Mouse (Mus musculus): ENCODE results near the gene Itm2c. TPM values are rescaled to one million over a fixed set of nuclear protein-coding genes. Genes with fewer than 3 reads are reported as not detected.

Gene Itm2c
- polyA plus RNA-seq, 1 experiment from 2014 or later, result 256 TPM

- no peak overlapping the region for H3K4me2 ChIP-seq (ENCODE audit: low read length)
- no peak overlapping the region for H3K9ac ChIP-seq (ENCODE audit: low read depth, low read length)
- H3K36me3 ChIP-seq (ENCODE audit: insufficient read depth, low read length), result no peaks in the 10 kb centered on the region
- TF ChIP-seq CTCF (IDR thresholded peaks at IDR 0.05; ENCODE audit: low read depth), result no peak
- H3K4me3 ChIP-seq (replicated peaks; ENCODE audit: low read depth, low read length), result no peak overlapping the region
- ATAC-seq (replicated peaks; ENCODE audit: low FRiP score, low read depth) (no peak), DNase-seq (ENCODE audit: low spot score) (no peak)
- H3K27ac ChIP-seq, result no peak overlapping the region
- no peaks in the 10 kb centered on the region for H3K4me1 ChIP-seq (replicated peaks; ENCODE audit: insufficient read depth, low read length)
- 91% methylated on average over 12 of the region's 12 CpGs for WGBS
- H3K27me3 ChIP-seq (ENCODE audit: insufficient read depth, low read length), result no peaks in the 10 kb centered on the region
- 0 out of 2 replicates have a peak, but pooled peaks cover 3% of the 10 kb centered on the region for H3K9me3 ChIP-seq (replicated peaks; ENCODE audit: low read length)
These were observed 12.1 kb upstream of the Itm2c start for GRCm38 (mm10) chr1:85882003-85882402.

GRCm38 (mm10) chr1:85887221-85887620 is 6.9 kb upstream of the Itm2c start:
- ATAC-seq (replicated peaks; ENCODE audit: low FRiP score, low read depth), result no peak
- H3K36me3 ChIP-seq (ENCODE audit: insufficient read depth, low read length), result no peaks in the 10 kb centered on the region
- no peak overlapping the region for H3K4me3 ChIP-seq (replicated peaks; ENCODE audit: low read depth, low read length)
- no peak overlapping the region for H3K4me2 ChIP-seq (ENCODE audit: low read length)
- no peak for DNase-seq (ENCODE audit: low spot score)
- no peaks in the 10 kb centered on the region for H3K9me3 ChIP-seq (replicated peaks; ENCODE audit: low read length)
- no peak for TF ChIP-seq CTCF (IDR thresholded peaks at IDR 0.05; ENCODE audit: low read depth)
- no peak overlapping the region for H3K27ac ChIP-seq
- H3K4me1 ChIP-seq (replicated peaks; ENCODE audit: insufficient read depth, low read length), result no peaks in the 10 kb centered on the region
- no peaks in the 10 kb centered on the region for H3K27me3 ChIP-seq (ENCODE audit: insufficient read depth, low read length)
- 86% methylated on average over 7 of the region's 7 CpGs for WGBS
- H3K9ac ChIP-seq (ENCODE audit: low read depth, low read length), result no peak overlapping the region

- Histone ChIP-seq H3K9ac (ENCODE audit: low read depth, low read length) (peak overlapping the region; percentile 83), H3K9me3 (replicated peaks; ENCODE audit: low read length) (no peaks in the 10 kb centered on the region), H3K27ac (peak overlapping the region; percentile 74), H3K27me3 (ENCODE audit: insufficient read depth, low read length) (no peaks in the 10 kb centered on the region), H3K4me1 (replicated peaks; ENCODE audit: insufficient read depth, low read length) (peaks cover 35% of the 10 kb centered on the region), H3K36me3 (ENCODE audit: insufficient read depth, low read length) (no peaks in the 10 kb centered on the region), H3K4me3 (replicated peaks; ENCODE audit: low read depth, low read length) (peak overlapping the region; percentile 83), H3K4me2 (ENCODE audit: low read length) (peak overlapping the region; percentile 83)
- WGBS, result 2% methylated on average over 30 of the region's 30 CpGs
- DNase-seq (ENCODE audit: low spot score), result peak; percentile 56
- TF ChIP-seq CTCF (IDR thresholded peaks at IDR 0.05; ENCODE audit: low read depth), result no peak
- peak; percentile 26 for ATAC-seq (replicated peaks; ENCODE audit: low FRiP score, low read depth)
These were observed 773 bp downstream of the Itm2c start for GRCm38 (mm10) chr1:85894748-85895360.

- Histone ChIP-seq H3K4me1 (replicated peaks; ENCODE audit: insufficient read depth, low read length) (peaks cover 40% of the 10 kb centered on the region), H3K9me3 (replicated peaks; ENCODE audit: low read length) (no peaks in the 10 kb centered on the region), H3K4me2 (ENCODE audit: low read length) (peak overlapping the region; percentile 83), H3K36me3 (ENCODE audit: insufficient read depth, low read length) (no peaks in the 10 kb centered on the region), H3K27me3 (ENCODE audit: insufficient read depth, low read length) (no peaks in the 10 kb centered on the region), H3K27ac (peak overlapping the region; percentile 74), H3K4me3 (replicated peaks; ENCODE audit: low read depth, low read length) (peak overlapping the region; percentile 83), H3K9ac (ENCODE audit: low read depth, low read length) (peak overlapping the region; percentile 83)
- ATAC-seq (replicated peaks; ENCODE audit: low FRiP score, low read depth), result peak; percentile 77
- DNase-seq (ENCODE audit: low spot score), result peak; percentile 84
- 3% methylated on average over 15 of the region's 15 CpGs for WGBS
- TF ChIP-seq CTCF (IDR thresholded peaks at IDR 0.05; ENCODE audit: low read depth), result peak; percentile 62
These were observed 1.3 kb downstream of the Itm2c start for GRCm38 (mm10) chr1:85895391-85895837.

GRCm38 (mm10) chr1:85896110-85896509 is 2.0 kb downstream of the Itm2c start:
- no peak for TF ChIP-seq CTCF (IDR thresholded peaks at IDR 0.05; ENCODE audit: low read depth)
- Histone ChIP-seq H3K9ac (ENCODE audit: low read depth, low read length) (peak overlapping the region; percentile 83), H3K9me3 (replicated peaks; ENCODE audit: low read length) (no peaks in the 10 kb centered on the region), H3K4me3 (replicated peaks; ENCODE audit: low read depth, low read length) (peak overlapping the region; percentile 83; the same call in 1 of the 2 replicates), H3K36me3 (ENCODE audit: insufficient read depth, low read length) (no peaks in the 10 kb centered on the region), H3K27ac (peak overlapping the region; percentile 74; the same call in 1 of the 2 replicates), H3K4me1 (replicated peaks; ENCODE audit: insufficient read depth, low read length) (peaks cover 47% of the 10 kb centered on the region), H3K4me2 (ENCODE audit: low read length) (peak overlapping the region; percentile 83), H3K27me3 (ENCODE audit: insufficient read depth, low read length) (no peaks in the 10 kb centered on the region)
- no peak for DNase-seq (ENCODE audit: low spot score)
- ATAC-seq (replicated peaks; ENCODE audit: low FRiP score, low read depth), result no peak
- 80% methylated on average over 5 of the region's 5 CpGs for WGBS

GRCm38 (mm10) chr1:85896781-85897700 is 3.0 kb downstream of the Itm2c start:
- no peak overlapping the region for H3K9ac ChIP-seq (ENCODE audit: low read depth, low read length)
- 55% methylated on average over 12 of the region's 12 CpGs for WGBS
- no peak overlapping the region for H3K4me3 ChIP-seq (replicated peaks; ENCODE audit: low read depth, low read length)
- H3K4me1 ChIP-seq (replicated peaks; ENCODE audit: insufficient read depth, low read length), result peaks cover 53% of the 10 kb centered on the region
- no peak overlapping the region for H3K27ac ChIP-seq
- no peak for DNase-seq (ENCODE audit: low spot score)
- no peaks in the 10 kb centered on the region for H3K36me3 ChIP-seq (ENCODE audit: insufficient read depth, low read length)
- peak overlapping the region; percentile 83 for H3K4me2 ChIP-seq (ENCODE audit: low read length)
- no peaks in the 10 kb centered on the region for H3K27me3 ChIP-seq (ENCODE audit: insufficient read depth, low read length)
- no peaks in the 10 kb centered on the region for H3K9me3 ChIP-seq (replicated peaks; ENCODE audit: low read length)
- ATAC-seq (replicated peaks; ENCODE audit: low FRiP score, low read depth), result no peak
- TF ChIP-seq CTCF (IDR thresholded peaks at IDR 0.05; ENCODE audit: low read depth), result no peak

Measured in kidney, postnatal 0 days (tissue).